Mouse (Mus musculus): ENCODE results near the gene Ankfn1. TPM values are rescaled to one million over a fixed set of nuclear protein-coding genes. Genes with fewer than 3 reads are reported as not detected.

The Ankfn1 gene
- polyA plus RNA-seq, 3 experiments from 2014 or later, result not detected

DNA sequence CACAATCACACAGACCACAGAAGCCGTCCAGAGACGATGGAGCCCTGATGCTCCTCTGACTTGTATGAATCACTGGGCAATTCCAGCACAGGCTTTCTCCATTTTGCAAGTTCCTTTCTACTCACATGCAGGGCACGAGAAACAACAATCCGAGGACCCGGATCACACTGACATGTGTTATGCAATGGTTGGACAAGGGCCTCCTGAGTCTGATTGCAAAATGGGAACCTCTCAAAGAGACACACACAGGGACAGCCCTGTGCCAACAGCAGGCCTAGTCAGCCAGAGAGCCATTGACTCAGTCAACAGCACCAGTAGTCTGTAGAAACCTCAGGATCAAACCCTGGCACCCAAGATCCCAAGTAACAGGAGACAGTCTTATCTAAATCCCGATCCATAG is 318.0 kb downstream of the Ankfn1 start:
- no peak for ATAC-seq

DNA sequence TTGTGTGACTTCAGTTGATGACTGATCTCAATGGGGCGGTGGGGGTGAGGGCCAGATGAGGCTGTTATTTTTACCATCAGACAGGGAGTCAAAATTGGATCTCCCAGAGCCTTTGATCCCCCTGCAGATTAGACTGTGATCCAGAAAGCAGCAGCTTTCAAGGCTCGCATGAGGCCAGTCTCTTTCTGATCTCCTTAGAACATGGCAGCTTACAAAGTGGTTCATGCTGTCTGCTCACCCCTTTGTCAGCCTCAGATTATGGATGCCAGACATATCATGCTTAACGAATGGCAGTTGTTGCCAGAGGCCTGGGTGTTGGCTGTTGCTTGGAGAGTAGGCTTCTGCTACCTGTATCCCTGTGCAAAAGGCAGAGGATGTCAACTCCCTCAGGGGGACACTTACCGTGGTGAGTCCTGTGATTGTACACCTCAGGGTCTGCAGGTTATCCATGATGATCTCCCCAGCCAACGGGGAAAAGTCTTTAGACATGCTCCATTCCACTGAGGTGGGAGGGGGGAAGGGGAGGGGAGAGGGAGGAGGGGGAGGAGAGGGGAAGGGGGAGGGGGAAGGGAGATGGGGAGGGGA is 321.7 kb downstream of the Ankfn1 start:
- no peak for ATAC-seq

DNA sequence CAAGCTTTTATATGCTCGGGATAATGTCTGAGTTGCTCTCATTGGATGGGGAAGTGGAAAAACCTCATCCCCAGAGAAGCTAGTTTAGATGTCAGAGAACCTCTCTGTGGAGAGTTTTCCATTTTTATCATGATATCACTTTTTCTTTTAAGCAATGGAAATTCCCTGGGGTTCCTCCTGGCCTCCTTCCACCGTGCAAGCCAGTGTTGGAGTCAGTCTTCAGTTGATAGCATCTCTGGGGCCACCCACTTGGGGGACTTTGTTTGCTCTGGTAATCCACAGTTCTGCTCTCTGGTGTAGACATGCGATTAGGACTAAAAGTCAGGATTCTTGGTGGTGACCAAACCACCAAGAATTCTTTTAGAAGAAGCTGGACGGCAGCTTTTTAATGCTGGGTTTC is 322.8 kb downstream of the Ankfn1 start:
- no peak for ATAC-seq

DNA sequence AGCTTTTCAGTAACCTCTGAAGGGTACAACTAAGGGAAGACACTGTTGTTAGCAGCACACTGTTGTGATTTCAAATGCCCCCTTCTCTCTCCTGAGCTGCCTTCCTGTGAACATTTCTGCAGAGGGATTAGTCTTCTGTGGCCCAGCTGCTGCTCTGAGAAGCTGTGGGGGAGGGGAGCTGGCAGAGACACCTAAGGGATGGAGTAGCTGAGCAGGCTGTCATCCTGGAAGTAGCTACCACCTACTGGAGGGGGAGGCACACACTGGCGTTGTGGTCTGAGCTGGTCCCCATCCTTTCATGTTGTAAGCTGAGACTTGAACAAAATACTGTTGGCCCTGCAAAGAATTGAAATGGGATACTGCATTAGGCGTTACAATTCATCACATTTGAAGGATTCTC is 324.6 kb downstream of the Ankfn1 start:
- no peak for ATAC-seq

DNA sequence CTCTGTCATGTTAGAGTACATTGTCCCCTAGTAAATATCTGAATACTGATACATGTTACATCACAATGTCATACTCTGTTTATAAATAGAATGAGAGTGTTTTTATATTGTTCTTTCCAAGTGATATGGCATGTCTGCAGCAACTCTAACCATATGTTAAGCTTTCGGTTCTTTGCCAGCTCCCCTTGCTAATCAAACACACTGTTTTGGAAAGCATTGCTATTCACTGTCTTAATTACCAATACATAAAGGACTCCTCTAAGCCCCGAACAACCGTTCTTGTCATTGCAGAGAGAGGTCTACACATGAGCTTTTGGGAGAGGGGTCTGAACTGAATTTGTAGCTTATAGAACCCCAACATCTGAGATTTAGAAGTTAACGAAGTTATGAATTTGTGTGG is 327.0 kb downstream of the Ankfn1 start:
- ATAC-seq, result no peak

DNA sequence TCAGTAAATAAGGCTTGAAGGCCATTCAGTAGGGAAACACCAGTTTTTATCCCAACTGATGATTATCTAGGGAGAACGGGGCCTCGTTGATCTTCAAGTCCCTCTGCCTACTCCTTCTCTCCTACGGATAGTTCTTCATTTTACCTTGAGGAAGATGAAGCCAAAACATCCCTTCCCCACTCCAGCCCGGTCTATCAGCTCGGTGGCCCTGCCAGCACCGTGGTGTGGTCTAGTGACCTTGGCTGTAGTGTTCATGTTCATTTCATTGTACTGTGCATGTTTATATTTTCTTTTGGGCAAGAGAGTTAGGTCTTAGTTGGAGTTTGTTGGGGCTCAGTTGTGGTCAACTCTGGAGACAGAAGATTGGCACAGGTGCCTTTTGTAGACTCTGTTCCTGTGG is 328.5 kb downstream of the Ankfn1 start:
- ATAC-seq, result no peak

DNA sequence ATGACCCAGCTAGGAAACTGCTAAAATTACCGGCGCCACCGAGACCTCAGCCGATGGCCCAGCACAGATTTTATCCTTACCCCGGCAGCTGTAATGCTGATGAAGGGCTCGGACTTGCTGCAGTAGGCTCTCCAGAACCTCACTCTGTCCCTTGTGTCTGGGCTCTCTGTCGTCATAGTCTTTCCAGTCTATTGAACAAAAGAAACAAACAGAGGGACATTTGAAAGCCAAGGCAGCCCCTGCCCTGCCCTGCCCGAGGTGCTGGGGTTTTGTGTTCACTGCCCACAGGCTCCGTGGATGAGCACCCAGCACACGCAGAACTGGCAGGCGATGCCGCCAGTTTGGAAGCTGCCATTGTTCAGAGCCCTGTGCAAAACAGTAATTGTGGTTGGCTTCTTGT is 330.0 kb downstream of the Ankfn1 start:
- no peak for ATAC-seq

DNA sequence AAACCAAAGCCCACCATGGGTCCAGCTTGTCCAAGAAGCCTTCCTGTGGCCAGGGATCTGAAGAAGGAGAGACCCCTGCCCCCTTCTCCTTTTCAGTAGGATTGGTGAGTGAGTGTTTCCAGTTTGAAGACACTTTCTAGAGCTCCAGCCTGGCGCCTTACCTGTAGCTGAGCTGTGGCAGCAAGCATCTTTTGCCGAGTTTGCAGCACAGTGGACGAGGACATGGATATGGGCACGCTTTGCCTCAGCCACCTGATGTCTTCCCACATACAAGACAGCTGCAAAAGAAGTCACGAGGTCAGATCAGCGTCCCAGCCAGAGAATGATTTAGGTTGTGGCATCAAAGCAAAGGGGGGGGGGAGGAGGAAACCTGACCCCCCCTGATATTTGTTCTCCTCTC is 336.9 kb downstream of the Ankfn1 start:
- ATAC-seq, result no peak

DNA sequence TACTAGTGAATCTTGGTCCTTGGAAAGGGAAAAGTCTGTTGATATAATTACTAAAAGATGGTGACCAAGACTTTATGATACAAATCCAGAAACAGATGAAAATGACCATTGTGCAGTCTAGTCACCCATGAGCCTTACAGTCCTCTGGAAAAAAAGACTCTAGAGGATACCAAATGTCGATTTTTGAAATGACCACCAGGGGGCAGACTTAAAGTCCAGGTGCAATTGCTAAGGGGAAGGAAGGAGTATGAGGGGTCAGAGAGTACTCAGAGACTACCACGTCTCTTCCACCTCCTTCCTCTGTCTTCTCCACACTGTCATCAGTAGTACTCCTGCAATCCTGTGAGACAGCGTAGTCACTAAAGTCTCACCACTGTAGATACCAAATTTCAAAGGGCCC is 353.1 kb downstream of the Ankfn1 start:
- ATAC-seq, result no peak

DNA sequence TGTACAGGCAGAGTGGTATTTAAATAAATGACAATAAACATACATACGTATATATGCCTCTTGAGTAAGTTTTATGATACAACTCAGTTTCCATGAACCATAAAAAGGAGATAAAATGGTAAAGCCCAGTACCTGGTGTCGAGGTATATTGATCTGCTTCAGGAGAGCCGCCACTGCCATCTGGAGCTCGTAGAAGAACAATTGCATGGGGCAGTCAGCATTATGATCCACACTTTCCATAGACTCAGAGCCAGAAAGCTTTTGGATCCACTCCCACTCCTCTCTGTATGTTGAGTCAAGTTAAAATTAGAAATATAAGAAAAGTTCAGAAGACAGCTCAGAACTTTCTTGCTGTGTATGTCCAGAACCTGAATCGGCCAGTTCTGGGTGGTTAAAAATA is 354.8 kb downstream of the Ankfn1 start:
- no peak for ATAC-seq

DNA sequence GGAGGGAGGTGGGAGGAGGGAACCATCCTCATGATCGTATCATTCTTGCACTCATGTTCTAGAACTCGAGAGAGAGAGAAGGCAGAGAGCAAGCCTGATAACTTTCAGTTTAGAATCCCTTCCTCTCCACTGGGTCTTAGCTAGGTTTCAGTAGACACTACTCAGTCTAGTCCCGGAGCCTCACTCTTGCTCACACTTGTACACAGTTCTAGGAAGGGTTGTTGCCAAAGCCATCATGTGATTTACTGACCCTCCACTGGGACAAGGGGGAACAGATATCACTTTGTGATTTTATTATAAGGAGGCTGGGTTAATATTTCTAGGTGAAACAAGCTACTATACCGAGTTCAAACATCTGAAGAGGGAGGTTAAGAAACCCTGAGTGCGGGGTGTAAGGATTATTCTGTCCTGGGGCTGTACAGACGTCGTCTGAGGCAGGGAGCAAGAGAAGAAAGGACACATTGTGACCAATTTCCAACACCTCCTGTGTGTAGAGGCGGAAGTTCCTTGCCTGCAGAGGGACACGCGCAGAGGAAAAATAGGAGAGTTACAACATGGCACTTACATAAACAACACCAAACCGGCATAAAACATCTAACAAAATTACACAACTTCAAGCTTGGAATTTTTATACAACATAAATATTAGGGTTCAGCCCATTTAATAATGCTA is 356.6 kb downstream of the Ankfn1 start:
- ATAC-seq, result no peak

DNA sequence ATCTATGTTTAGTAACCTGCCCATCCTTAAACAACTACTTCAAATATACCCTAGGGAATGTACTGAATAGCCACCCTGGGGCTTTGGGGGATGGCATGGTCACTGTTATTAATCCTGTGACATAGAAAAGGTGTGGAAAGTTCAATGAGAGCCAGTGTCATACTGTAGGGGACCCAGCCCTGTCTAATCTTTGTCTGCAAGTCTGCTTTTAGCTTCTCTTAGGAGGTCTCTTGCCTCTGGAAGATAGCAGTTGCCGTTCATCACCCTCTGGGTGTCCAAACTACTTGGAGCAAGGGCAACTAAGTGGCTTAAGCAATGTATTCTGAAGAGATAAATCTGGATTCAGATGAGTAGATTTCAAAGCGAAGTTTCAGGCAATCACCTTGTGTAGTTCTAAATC is 357.6 kb downstream of the Ankfn1 start:
- no peak for ATAC-seq

DNA sequence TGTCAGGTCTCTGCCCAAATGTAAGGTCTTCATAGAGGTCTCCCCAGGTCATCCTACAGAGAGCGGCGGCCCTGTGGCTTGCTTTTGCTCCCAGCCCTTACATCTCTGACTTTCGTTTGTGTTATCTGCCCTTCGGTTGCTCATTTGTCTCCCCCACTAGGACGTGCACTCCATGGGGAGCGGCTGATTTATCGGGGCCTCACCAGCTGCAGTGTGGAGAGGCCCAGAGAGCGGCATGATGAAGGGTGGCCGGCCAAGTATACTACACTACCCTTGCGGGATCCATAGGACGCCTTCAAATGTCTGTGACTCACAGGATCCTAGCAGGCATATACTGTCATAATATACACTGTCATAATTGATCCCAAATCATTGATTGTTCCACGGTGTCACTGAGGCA is 358.8 kb downstream of the Ankfn1 start:
- no peak for ATAC-seq

DNA sequence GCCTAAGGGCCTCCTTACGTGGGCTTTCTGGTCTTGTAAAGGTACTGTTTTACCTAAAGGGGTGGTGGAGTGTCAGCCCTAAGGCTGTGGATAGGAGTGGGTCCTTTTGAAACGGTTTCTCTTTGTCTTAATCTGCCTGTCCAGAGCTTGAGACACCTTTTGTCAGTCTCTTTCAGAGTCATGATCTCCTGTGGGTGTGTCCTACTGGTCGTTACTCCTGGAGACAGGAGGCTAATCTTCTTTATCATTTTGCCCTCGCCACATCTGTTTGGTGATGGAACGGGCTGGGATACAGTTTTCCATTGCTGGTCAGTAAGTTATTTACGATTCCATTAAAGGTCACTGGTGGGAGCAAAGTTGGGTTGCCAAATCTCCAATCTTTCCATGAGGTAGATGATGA is 360.7 kb downstream of the Ankfn1 start:
- ATAC-seq, result no peak

DNA sequence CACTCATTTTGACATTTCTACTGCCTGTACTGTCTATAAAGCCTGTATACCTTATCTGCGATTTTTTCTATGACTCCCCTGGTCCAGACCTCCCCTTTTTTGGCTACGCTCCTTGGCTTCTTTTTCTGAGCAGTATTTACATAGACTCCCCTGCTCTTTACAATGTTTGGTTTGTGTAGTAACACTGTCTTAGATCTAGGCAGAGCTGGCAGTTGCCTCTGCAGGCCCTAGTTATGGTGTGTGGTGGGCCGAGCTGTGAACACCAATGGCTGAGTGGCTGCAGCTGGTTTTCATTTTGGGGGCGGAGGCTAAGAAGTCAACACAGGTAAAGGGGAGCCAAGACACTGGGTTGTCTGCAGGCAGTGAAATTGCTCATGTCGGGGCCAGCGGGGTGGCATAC is 368.7 kb downstream of the Ankfn1 start:
- no peak for ATAC-seq

DNA sequence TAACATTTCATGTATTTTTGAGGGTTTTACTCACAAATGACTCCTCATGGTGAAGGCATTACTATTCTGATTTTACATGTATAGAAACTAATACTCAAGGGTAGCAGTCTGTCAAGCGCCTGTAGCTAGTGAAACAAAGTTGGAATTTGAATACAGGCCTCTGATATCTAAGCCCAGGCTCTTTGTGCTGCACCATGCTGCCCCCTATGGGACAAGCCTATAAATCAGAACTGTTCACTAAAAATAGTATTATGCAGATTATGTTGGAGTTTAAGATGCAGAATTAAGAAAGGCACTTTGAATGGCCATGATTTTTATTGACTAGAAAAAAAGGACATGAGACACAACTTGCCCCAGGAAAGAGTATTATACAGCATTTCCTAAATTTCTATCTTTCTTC is 373.0 kb downstream of the Ankfn1 start:
- ATAC-seq, result no peak

DNA sequence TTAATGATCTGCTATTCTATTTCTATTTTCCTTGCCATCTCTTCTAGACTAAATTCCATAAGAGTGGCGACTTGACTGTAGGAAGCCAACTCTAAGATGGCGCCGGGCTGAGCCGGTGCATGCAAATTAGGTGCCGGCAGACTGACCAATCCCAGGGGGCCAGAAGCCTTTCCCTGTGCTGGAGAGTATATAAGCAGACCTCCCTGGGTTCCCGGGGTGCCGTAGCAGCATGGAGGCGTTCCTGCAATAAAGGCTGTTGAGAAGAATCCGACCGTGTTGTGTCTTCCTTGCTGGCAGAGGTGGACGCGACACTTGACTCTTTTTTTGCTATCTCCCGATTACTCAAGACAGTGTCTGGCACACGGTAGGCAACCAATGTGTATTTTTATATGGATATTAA is 374.0 kb downstream of the Ankfn1 start:
- ATAC-seq, result no peak

DNA sequence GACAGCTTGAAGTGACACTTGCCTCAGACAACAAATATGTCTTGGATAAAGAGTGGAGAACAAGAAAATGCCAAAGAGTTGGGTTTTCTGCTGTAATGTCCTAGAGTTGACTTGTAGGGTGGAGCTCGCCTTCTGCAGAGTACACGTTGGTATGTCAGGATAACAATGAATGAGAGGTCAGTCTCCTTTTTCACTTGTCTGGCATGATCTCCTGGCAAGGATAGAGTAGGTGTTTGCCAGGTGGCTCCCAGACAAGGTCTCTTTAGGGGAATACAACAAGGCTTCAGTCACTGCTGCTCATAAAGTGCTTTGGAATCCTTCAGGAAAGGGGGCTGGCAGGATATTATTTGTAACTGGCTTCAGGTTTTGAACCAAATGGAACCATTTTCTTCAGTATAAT is 388.6 kb downstream of the Ankfn1 start:
- ATAC-seq, result no peak

DNA sequence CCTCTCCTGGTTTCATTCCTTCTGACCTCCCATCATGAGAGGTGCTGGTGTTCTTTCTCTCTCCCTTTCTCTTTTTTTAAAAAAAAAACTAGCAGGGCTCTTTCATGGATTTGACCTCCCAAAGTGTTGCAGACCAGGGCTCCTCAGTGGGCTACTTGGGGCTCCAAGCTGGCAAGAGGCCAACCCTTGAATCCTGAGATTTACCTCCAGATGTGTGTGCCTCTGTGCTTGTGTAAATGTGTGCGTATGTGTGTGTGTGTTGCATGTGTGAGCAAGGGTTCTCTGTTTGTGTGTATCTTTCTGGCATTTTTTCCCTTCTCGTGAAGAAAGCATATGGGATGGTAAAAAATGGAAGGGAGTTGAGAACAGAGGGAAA is 394.8 kb downstream of the Ankfn1 start:
- ATAC-seq, result no peak

DNA sequence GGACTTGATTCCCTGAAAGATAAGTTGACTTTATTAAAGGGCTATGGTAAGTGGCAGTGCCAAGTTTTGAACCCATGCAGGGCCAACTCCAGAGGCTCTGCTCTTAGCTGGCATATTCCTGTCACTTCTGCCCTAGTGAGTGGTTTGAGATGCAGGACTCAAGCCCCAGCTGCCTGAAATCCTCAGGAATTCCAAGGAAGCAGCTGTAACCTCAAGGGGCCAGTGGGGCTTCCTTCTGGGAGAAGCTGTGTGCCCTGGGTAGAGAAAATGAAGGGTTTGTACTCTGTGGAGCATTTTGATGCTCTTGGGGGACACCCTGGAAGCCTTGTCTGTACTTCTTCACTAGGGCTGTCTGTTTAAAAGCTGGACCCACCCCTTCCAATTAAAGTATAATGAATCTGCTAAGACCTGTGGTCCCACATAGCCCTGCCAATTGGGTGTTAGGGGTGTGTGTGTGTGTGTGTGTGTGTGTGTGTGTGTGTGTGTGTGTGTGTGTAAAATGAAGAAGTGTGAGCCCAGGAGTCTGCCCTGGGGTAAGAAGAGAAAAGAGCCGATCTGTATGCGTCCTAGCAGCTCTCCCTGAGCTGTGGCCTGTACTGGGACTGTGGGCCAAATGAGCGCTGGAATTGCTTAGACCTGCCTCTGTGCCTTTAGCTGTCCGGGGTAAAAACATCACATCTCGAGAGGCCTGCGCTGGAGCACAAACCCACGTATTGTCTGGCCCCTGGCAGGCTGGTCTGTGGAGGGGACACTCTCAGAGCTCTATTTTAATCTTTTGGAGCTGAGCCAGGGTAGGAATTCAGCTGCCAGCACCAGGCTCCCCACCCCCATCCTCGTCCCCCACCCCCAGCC is 395.4 kb downstream of the Ankfn1 start:
- no peak for ATAC-seq

DNA sequence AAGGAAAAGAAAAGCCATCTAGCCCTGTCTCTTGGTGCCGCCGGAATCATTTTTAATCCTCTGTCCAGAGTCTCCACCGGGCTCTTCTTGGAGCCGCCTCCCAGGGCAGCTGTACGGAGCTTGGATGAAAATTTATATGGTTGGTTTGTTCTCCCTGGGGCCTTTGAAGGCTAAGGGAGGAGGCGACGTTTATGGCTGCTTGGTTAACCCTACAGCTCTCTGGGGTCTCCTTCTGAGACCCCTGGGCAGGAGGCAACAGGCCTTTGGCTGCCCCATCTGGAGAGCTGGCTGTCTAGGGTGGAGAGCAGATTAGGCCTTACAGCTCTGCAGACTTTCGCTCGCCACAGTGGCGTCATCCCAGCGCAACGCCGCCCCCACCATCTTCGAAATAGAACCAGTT is 406.5 kb downstream of the Ankfn1 start:
- no peak for ATAC-seq

DNA sequence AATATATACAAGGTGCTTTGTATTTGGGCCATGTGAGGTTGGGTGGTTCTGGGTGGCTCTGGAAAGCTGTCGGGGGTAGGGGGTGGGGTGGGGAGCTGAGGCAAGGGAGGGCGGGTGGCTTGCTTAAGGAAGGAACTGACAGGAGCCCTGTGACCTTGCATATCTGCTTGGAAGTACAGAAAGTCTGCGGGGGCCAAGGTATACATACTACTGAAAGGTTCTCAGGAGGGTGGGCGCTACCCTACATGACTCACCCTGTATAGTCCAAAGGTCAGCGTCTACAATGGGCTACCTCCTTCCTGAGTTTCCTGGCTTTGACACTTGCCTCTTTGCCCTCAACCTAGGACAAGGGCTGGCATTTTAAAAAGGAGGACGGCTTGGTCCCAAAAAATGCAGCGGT is 407.1 kb downstream of the Ankfn1 start:
- ATAC-seq, result no peak

DNA sequence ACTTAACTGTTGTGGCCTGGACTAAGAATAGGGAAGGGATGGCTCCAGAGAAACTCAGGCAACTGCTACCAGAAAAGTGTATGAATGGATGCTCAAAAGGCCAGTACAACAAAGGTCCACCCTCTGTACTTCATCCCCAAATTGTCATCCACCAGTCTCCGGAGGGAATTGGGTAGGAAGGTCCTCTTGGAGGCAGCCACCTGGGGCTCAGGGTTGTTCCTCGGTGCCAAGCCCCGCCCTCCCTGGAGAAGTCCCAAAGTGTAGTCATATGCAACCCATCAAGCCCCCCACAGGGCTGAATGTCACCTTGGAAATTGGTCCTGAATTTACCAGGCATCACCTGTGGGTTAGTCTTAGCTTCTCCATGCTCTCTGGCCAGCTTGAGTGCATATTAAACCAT is 413.5 kb downstream of the Ankfn1 start:
- no peak for ATAC-seq

DNA sequence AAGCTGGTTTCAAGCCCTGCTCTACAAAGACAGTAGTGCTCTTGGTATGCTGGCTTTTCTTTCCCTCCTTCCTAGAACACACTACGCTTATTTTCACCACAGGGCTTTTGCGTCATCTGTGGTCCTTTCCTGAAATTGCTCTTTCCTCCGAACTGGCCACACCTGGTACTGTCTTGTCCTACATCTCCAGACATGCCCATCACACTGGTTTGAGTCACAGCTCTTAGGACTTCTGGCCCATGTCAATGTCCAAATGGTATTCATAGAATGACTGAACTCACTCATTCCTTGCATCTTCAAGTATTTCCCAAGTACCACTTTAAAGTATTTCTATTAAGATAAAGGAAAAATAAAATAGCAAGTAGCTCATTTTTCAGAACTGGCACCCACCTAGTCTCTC is 416.6 kb downstream of the Ankfn1 start:
- ATAC-seq, result no peak

Measured in inflammation-experienced regulatory T-cells, adult 6 months (primary cell).